Mouse (Mus musculus) spleen, adult 12 weeks (tissue): ENCODE results near the gene Arhgap15.

Experiments used
- DNase-seq: peaks from one replicate; pipeline ENCODE4 v3.0.0; 2022; ENCODE audit warnings: low spot score

Arhgap15 gene

DNA sequence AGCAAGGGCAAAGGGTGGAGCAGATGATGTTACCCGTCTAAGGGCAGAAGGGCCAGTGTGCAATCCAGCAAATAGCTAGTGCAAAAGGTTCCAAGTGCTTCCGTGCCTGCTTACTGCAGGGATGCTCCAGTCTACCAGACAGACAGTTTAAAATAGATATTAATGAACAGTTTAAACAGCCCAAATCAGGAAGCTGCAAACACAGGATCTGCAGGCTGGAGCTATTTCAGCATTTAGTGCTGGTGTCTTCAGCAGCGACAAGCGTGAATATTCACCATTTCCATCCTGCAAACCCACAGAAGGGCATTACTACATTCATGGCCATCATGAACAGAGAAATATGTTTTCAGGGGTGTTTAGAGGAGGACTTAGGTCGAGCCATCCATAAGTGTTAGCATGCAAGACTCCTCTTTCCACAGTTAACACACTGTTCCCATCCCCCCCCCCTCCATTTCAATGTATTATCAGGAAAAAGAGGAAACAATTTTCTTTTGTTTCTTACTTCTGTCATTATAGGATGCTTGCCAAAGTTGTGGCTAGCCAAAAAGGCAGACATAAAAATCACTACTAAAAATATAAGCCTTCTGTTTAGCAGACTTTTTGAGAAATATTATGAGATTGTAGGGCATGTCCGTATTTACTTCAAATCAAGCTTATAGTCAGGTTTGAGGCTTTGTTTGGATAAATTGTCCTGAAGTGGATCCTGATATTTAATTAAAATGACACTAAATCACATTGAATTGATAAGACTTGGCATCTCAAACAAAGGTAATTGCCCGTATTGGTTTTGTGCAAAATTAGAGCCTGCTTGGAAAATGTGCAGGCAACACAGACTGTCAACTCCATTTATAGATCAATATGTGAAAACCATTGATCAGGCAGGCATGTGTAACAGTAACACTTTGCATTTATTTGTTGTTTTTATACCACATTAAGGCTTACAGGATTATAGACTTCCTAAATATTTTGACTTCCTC lies 35.4 kb downstream of the Arhgap15 start:
- DNase-seq, result no peak

DNA sequence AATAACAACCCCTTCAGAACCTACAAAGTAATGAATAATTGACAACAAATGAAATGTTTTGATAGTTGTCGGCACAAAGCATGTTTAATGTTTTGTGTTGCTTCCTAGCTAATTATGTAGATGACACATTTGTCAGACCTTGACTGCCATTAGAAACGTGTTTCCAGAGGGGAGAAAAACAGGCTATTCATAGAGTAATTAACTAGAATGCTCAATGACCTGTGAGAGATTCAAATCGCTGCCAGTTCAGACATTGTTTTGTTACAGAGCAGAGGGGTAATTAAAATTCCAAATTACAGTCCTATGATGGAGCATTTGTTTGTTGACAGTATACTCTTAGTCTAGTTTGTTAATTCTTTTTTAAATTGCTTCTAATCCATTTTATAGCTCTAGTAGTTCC lies 37.5 kb downstream of the Arhgap15 start:
- DNase-seq, result no peak

- DNase-seq, result no peak
Measured at GRCm38 (mm10) chr2:43787141-43787540, 38.5 kb downstream of the Arhgap15 start.

GRCm38 (mm10) chr2:43788484-43788883 lies 39.9 kb downstream of the Arhgap15 start:
- DNase-seq, result no peak

GRCm38 (mm10) chr2:43790049-43790693 lies 41.5 kb downstream of the Arhgap15 start:
- no peak for DNase-seq

DNA sequence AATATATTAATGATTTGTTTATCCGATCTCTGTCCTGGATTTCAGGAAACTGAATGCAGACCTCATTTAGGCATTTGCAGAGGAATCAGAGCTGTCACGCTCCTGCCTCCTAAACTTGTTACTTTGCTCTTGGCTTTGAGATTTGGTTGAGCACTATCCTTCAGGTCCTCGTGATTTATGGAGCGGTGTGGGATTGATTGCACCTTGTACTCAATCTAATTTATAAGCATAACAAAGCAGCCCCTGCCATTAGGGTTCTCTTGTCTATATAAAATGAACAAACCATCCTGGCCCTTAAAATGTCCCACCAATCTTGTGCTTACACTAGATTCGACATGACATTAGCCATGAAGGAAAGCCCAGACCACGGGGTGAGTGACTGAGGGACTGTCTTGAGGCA lies 43.0 kb downstream of the Arhgap15 start:
- no peak for DNase-seq

- DNase-seq, result no peak
Measured at GRCm38 (mm10) chr2:43793105-43793504, 44.5 kb downstream of the Arhgap15 start.

DNA sequence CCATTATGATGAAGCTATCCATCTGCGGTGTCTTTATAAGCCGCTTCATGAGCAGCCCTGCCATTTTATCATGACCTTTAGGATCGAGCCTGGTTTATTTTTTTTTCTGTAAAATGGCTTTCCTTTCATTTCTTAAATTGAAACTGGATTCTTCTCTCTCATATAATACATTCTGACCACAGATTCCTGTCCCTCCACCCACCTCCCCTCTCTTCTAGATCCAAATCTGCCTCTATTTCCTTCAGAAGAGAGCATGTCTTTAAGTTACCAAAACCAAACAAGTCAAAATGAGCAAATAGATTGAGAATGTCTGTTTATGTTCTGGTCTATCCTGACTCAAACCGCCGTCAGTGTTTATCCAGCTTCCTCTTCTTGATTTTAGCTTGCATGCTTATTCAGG lies 46.1 kb downstream of the Arhgap15 start:
- DNase-seq, result no peak

DNA sequence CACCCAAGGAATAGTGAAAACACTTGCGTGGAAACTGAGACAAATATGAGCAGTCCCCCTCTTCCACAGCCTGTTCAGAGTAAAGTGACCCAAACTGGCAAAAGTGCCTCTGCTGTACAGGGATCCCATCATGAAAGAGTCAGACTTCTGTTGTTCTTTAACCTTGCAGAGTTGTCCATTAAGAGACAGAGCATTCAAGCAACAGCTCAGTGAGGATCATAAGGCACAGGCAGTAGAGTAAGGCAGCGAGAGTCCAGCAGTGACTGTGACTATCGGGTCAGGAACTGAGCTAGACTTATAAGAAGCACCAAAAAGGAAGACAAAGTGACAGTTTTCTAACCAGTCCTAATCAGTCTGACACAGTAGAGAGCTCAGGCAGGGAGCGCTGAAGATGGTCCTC lies 47.8 kb downstream of the Arhgap15 start:
- DNase-seq, result no peak

- DNase-seq, result no peak
Measured at GRCm38 (mm10) chr2:43805960-43806744, 57.5 kb downstream of the Arhgap15 start.

- DNase-seq, result no peak
Measured at GRCm38 (mm10) chr2:43815896-43816787, 67.5 kb downstream of the Arhgap15 start.

- DNase-seq, result no peak
Measured at GRCm38 (mm10) chr2:43816788-43817581, 68.4 kb downstream of the Arhgap15 start.

DNA sequence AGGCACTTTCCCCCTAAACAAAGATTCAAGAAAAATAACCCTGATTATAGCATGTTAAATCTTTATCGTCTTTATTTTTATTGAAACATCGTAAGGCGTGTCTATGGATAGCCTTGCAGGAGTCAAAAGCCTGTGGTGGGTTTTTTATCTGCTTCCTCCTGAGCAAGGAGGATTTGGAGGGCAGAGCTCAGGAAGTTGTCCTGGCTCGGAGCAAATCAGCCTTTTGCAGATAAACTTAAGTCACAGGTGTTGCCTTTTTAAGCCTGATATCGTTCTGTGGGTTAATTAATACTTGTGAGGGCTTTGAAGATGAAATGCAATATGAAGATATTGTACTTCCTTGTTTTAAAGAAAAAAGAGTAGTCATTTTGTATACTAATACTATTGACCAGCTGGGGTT lies 87.3 kb downstream of the Arhgap15 start:
- no peak for DNase-seq

GRCm38 (mm10) chr2:43841644-43842043 lies 93.0 kb downstream of the Arhgap15 start:
- no peak for DNase-seq

DNA sequence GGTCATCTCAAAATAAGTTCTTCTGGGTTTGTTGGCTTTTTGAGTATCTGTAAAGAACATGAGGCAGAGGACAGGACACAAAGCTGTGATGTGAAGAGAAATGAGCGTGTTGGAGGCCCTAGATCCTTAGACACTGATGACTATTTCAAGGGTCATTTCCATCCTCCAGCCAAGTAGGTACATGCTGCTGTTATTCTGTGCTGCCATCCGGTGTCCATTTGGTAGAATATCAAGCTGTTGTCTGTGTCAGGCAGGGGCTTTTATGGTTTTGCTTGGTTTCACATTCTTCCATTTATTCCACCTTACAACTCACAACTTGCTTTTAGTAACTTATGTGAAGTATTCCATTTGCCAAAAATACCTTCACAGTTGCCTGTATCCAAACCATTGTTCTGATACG lies 102.6 kb downstream of the Arhgap15 start:
- DNase-seq, result no peak

GRCm38 (mm10) chr2:43862709-43863108 lies 114.1 kb downstream of the Arhgap15 start:
- DNase-seq, result no peak

DNA sequence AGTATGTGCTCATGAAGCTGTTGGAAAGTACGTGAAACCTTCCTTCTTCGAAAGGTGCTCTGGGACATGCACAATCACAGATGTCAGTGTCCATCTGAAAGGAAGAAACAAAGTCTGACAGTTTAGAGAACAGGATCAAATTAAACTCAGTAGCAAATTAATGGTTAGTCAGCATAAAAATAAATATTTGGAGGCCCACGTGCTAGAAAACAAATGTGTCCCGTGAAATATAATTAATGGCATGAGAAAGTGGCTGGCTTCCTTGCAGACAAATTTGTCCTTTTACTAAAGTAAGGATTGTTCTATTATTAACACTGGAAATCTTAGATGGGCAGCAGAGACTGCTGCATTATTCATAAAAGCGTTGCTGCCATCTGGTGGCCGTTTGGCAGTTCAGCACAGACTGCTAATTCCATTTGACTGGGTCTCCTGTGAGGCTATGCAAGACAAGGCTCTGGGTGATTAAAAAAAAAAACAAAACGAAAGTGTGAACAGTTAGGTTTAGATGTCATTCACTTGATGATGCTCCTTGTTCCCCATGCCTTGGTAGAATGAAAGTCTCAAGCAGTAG lies 153.9 kb downstream of the Arhgap15 start:
- peak; percentile 23 for DNase-seq

DNA sequence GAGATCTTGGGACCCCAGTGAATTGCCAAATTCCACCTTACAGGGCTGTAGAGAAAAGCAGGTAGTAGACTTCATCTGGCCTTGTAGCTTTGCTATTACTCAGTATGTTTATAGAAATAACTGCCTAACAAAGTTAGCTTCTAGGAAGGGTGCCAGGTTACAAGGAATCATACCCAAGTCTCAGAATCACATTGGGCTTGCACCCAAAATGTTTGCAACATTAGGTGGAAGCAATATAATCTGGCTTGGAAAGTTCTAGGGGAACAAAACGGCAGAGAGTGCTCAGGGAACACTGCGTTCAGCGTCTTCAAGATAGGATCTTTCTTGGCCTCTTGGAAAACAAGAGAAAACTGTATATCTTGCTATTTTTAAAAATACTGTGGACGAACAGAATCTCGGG lies 158.9 kb downstream of the Arhgap15 start:
- DNase-seq, result no peak

DNA sequence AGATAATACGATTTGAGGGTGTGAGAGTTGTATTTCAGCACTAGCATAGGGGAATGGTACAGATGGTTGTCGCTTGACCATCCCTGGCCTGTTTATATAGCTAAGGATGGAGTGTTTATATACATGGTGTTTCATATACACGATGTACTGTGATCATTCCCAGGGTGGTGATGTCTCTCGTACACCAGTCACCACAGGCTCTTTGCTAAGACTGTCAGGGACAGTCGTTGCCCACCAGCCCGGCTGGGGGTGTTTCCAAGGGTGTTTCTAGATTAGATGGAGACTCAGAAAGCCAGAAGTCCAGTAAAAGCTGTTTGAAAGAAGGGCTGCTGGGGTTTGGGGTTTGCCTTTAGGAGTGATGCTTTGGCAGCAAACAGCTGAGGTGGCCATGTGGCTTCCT lies 165.5 kb downstream of the Arhgap15 start:
- no peak for DNase-seq

DNA sequence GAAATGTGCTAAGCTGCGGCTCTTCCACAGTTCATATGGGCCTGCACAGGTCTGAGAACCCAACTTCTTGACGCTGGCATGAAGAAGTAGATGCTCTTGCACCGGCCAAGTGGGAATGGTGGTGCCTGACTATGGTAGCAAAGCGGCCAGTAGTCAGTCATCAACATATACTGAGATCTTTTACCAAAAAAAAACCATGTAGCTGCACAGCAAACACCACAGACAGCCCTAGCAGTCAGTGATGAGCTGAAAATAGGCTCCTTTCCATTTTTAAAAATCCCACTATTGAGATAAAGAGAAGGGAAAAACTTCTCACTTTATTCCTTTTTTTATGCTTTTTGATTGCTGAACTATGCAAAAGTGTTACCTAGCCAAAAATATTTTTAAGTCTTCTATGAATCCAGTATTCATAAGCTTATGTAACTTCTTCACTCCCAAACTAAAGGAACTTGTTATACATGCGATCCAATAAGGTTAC lies 175.3 kb downstream of the Arhgap15 start:
- DNase-seq, result no peak
